Mouse (Mus musculus): ENCODE results near the gene Ccnq.

DNA sequence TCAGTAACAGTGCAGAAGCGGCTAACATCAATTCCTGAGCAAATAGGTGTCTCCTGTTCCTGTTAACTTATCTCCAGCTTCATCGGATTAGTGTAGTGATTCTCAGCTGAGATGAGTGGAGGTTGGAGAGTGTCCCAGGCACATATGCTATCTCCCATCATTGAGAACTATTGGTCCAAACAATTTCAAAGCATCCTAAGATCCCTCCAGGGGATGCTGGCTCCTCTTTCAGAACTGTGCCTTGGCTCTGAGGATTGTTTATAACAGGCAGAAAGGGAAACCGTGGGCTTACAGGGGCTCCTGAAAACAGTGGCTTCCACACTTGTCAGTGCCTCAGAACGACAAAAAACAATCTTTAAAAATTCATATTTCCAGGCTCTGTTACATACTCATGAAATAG is 23.5 kb downstream of the Ccnq start:
- TF ChIP-seq POLR2A (IDR thresholded peaks at IDR 0.05; ENCODE audit: low read depth, low read length) (no peak), CTCF (conservative IDR thresholded peaks at IDR 0.05; ENCODE audit: insufficient read depth, insufficient read length, low read depth, low read length) (no peak)
